Mouse (Mus musculus) neural tube, embryonic 11.5 days (tissue): ENCODE results near the gene Bclaf1. TPM values are rescaled to one million over a fixed set of nuclear protein-coding genes. Genes with fewer than 3 reads are reported as not detected.

Experiments used
- ATAC-seq: fragments of 200-750 bp; cut with Nextera tagmentation; 2 replicates; pipeline ENCODE4 v1.8.0; 2017; ENCODE audit warnings: moderate number of reproducible peaks, mild to moderate bottlenecking, moderate TSS enrichment, moderate library complexity; ENCODE audit not compliant: insufficient read depth, low FRiP score, low TSS enrichment
- DNase-seq: peaks from one replicate; pipeline ENCODE4 v3.0.0-alpha.2; 2015; ENCODE audit warnings: low spot score
- H3K27ac ChIP-seq: fragments of 300-500 bp; sonication (generic); 2 replicates; pipeline ENCODE4 v1.5.1; 2014; ENCODE audit warnings: low read depth, mild to moderate bottlenecking, low read length
- H3K27me3 ChIP-seq: fragments of 300-500 bp; sonication (generic); 2 replicates; pipeline ENCODE4 v1.6.1; 2014; ENCODE audit warnings: mild to moderate bottlenecking, low read length, mixed read lengths; ENCODE audit not compliant: control insufficient read depth, insufficient read depth
- H3K36me3 ChIP-seq: fragments of 300-500 bp; sonication (generic); 2 replicates; pipeline ENCODE4 v1.6.1; 2014; ENCODE audit warnings: mild to moderate bottlenecking, low read length, moderate library complexity, mixed read lengths; ENCODE audit not compliant: control insufficient read depth, insufficient read depth
- H3K4me1 ChIP-seq: fragments of 300-500 bp; sonication (generic); 2 replicates; pipeline ENCODE4 v1.6.1; 2014; ENCODE audit warnings: low read length, mixed read lengths; ENCODE audit not compliant: control insufficient read depth, insufficient read depth
- H3K4me2 ChIP-seq: fragments of 300-500 bp; sonication (generic); 2 replicates; pipeline ENCODE4 v1.6.1; 2014; ENCODE audit warnings: low read depth, mild to moderate bottlenecking, moderate library complexity
- H3K4me3 ChIP-seq: fragments of 300-500 bp; sonication (generic); 2 replicates; pipeline ENCODE4 v1.5.1; 2014; ENCODE audit warnings: low read depth, low read length
- H3K9ac ChIP-seq: fragments of 300-500 bp; sonication (generic); 2 replicates; pipeline ENCODE4 v1.6.1; 2014; ENCODE audit warnings: mild to moderate bottlenecking, low read length
- H3K9me3 ChIP-seq: fragments of 300-500 bp; sonication (generic); 2 replicates; pipeline ENCODE4 v1.6.1; 2016; ENCODE audit warnings: low read length; ENCODE audit not compliant: control insufficient read depth
- WGBS: fragments of 180-500 bp; shearing (Covaris S2); extraction: QIAGEN DNeasy Blood & Tissue Kit; methylation state at CpG from one replicate; pipeline ENCODE4 v1.1.7; 2014; 5-methylcytosine and 5-hydroxymethylcytosine counted together
- microRNA-seq: library from miRNA; unstranded; fragments of <30 nt; microRNA quantifications from one replicate; pipeline ENCODE4, GENCODE M21; 2016
- polyA plus RNA-seq: library from polyadenylated mRNA; unstranded; fragments of >200 nt; fragmentation: Nextera tagmentation; extraction: Ambion mirVana; gene quantifications from 2 replicates; pipeline ENCODE4 v1.2.1, GENCODE M21; 2014

Bclaf1 gene
- polyA plus RNA-seq, 1 experiment from 2014 or later, result 174 TPM

DNA sequence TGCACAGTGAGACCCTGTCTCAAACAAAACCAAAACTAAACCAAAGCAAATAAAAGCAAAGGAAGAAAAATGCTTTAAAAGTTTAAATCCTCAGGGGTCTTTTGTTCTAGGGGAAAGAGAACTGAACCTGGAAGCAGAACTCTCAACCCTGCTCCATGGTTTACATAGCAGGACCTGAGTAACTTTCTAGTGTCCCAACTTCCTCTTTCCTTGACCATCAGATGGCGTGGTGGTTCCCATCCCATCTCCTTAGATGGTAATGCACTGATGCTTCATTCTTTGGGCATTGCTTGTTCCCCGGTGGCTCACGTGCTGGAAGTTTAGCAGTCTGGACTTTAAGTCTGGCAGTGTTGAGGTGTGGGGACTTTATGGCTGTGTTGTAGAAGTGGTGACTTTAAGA is 69.1 kb downstream of the Bclaf1 start:
- H3K4me1 ChIP-seq, result no peaks in the 10 kb centered on the region
- H3K27ac ChIP-seq, result no peak overlapping the region
- H3K9me3 ChIP-seq, result no peaks in the 10 kb centered on the region
- H3K27me3 ChIP-seq, result no peaks in the 10 kb centered on the region
- no peak overlapping the region for H3K4me3 ChIP-seq
- WGBS, result 87% methylated on average over 3 of the region's 3 CpGs
- H3K4me2 ChIP-seq, result no peak overlapping the region
- no peak for ATAC-seq
- no peaks in the 10 kb centered on the region for H3K36me3 ChIP-seq
- DNase-seq, result no peak
- no peak overlapping the region for H3K9ac ChIP-seq

DNA sequence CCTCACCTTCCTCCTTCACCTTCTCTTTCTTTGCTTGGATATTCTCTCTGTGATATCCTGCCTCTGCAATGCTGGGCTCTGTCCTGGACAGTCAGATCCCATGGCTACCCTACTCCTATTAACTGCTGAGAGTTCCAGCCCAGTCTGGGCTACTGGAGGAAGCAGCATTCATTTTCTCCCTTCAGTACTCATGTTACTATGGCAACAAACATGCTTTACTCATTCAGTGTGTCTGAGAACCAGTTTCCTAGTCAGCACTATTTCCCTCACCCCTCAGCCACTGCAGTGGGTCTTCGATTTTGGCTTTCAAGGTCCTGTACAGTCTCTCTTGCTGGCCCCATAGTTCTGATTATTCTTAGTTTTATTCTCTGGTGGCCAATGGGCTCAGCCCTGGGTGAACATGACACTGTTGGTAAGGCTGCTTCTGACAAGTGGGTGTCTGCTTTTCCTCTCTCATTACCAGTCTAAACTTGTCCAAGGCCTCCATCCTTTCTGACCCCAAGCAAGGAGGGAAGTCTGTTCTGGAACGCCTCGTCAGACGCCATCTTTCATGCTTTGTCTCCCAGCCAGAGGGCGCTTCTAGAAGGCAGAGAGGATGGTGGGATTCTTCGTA is 70.6 kb downstream of the Bclaf1 start:
- DNase-seq (no peak), ATAC-seq (no peak)
- Histone ChIP-seq H3K36me3 (no peaks in the 10 kb centered on the region), H3K27me3 (no peaks in the 10 kb centered on the region), H3K9me3 (no peaks in the 10 kb centered on the region), H3K4me3 (no peak overlapping the region), H3K9ac (no peak overlapping the region), H3K4me2 (no peak overlapping the region), H3K27ac (no peak overlapping the region), H3K4me1 (no peaks in the 10 kb centered on the region)
- 87% methylated on average over 6 of the region's 6 CpGs for WGBS

DNA sequence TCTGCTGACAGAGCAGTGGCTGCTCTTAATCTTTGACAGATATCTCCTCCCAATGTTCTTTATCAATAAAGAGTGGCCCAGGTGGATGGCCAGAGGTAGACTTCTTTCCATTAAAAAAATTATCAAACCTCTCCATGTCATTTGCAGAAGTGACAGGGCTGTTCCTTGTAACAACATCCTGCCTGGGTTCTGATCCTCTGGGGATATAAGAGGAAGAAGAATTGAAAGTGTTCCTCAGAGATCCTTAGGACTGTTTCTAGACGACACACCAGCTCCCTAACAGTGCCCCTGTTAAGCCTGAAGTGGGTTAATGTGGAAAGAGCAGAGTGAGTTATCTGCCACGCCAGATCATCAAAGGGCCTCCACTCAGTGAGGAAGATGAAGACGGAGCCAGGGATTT is 78.3 kb downstream of the Bclaf1 start:
- 66% methylated on average over 3 of the region's 3 CpGs for WGBS
- DNase-seq, result no peak
- H3K27ac ChIP-seq, result no peak overlapping the region
- no peaks in the 10 kb centered on the region for H3K36me3 ChIP-seq
- H3K9ac ChIP-seq, result no peak overlapping the region
- H3K4me3 ChIP-seq, result no peak overlapping the region
- H3K4me1 ChIP-seq, result no peaks in the 10 kb centered on the region
- no peaks in the 10 kb centered on the region for H3K27me3 ChIP-seq
- no peak overlapping the region for H3K4me2 ChIP-seq
- no peaks in the 10 kb centered on the region for H3K9me3 ChIP-seq
- no peak for ATAC-seq

Small RNAs within 50 kb of the gene (microRNA-seq; reads per million reads assigned to microRNA genes)
- gene Mir6413, result not detected

Other genes with a start within 250 kb of the Bclaf1 start
- gene Map7, start 164.0 kb upstream of the Bclaf1 start, polyA plus RNA-seq, result 5.2 and 5.4 TPM in 2 replicates
- gene Mtfr2, start 35.3 kb downstream of the Bclaf1 start, polyA plus RNA-seq, result 0.70 and 0.82 TPM in 2 replicates